Mouse (Mus musculus): ENCODE data around the gene Gm2012. TPM values are rescaled to one million over a fixed set of nuclear protein-coding genes. Genes with fewer than 3 reads are reported as not detected.
"Not testable (repeated sequence)": the region's sequence is repeated elsewhere in the genome, so short reads cannot be mapped to it uniquely, and the experiment has no call there.

The Gm2012 gene
- not detected in 2 replicates for polyA plus RNA-seq (2015; fragmentation: Nextera tagmentation; extraction: Ambion mirVana)

DNA sequence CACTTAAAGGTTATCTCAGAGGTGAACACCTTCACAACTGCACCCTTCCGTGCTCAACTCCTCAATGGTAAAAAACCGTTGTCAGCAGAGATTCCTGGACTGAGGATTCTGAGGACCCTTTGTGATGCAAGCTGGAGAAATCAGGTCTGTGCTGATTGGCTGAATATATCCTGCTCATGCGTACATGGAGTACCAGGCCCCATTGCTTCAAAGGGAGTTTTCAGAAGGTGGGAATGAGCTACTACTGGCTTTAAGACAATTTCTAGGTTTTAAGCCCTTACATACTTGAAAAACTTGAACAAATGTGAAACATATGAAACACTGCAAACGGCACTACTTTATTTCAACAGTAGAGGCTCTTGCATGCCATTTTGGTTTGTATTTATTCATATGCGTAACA is at the start of gene Gm2012:
Gene Gm2012 (minus strand): TSS at position 101 of the 400 bp plus-strand sequence.
- not testable (repeated sequence) for H3K4me1 ChIP-seq (replicated peaks); H3K36me3 ChIP-seq; H3K4me3 ChIP-seq (replicated peaks); ATAC-seq; H3K4me2 ChIP-seq (replicated peaks); H3K9me3 ChIP-seq; H3K27me3 ChIP-seq (replicated peaks); H3K9ac ChIP-seq; H3K27ac ChIP-seq
- WGBS: 90% methylated on average over 1 of the region's 5 CpGs

DNA sequence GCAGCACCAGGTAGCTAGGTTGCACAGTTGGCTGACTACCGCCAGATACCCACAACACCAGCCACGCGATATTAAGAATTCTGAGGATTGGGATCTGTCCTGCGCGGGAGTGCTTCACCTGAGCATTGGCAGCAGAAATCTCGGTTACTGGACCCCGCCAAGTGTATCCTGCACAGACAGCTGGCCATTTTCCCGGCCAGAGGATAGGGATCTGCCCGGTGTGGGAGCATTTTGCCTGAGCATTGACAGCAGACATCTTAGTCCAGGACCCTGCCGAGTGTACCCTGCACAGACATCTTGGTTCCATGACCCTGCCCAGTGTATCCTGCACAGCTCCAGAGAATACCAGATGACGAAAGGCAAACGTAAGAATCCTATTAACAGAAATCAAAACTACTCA is 72.0 kb downstream of the Gm2012 start:
- H3K4me2 ChIP-seq (replicated peaks); ATAC-seq; H3K9ac ChIP-seq; H3K27ac ChIP-seq; H3K27me3 ChIP-seq (replicated peaks); H3K4me1 ChIP-seq (replicated peaks); H3K36me3 ChIP-seq; H3K9me3 ChIP-seq; H3K4me3 ChIP-seq (replicated peaks): not testable (repeated sequence)
- 79% methylated on average over 12 of the region's 12 CpGs for WGBS

Other genes starting within 250 kb of the Gm2012 start
- not detected in 2 replicates for gene Gm5168, start 180.3 kb downstream of the Gm2012 start, polyA plus RNA-seq (2015; fragmentation: Nextera tagmentation; extraction: Ambion mirVana)
- not detected in 2 replicates for gene Gm2030, start 78.7 kb upstream of the Gm2012 start, polyA plus RNA-seq (2015; fragmentation: Nextera tagmentation; extraction: Ambion mirVana)